Mouse (Mus musculus) brain, embryonic 18.5 days (tissue): ENCODE measurements around the gene Fgd4.
A peak's percentile ranks its signal among the peaks of the same experiment; 100 is the strongest.

Experiments
- DNase-seq: peaks from one replicate; pipeline ENCODE4 v3.0.0-alpha.2; 2012; ENCODE audit warnings: low read depth, low spot score

Fgd4 gene

GRCm38 (mm10) chr16:16600461-16600860, at the start of gene Fgd4:
Gene Fgd4 (minus strand): TSS chr16:16600549.
- no peak for DNase-seq

DNA sequence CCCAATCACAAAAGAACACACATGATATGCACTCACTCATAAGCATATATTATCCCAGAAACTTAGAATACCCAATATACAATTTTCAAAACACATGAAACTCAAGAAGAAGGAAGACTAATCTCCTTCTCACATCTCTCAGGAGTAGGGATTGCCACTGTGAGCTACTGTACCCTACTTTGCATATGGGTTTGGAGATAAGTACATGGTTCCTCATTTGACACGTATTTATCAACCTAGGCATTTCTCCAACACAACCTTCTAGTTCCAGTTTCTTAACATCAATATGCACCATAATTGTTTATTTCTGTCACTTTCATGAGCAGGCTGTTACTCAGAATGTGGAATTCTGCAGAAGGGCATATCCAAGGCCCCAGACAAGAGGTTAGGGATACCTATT, 44.8 kb upstream of the Fgd4 start:
- DNase-seq: no peak

- DNase-seq: no peak
Measured at GRCm38 (mm10) chr16:16633730-16634129, 33.4 kb upstream of the Fgd4 start.

GRCm38 (mm10) chr16:16599586-16600401, 555 bp downstream of the Fgd4 start:
- DNase-seq: no peak

DNA sequence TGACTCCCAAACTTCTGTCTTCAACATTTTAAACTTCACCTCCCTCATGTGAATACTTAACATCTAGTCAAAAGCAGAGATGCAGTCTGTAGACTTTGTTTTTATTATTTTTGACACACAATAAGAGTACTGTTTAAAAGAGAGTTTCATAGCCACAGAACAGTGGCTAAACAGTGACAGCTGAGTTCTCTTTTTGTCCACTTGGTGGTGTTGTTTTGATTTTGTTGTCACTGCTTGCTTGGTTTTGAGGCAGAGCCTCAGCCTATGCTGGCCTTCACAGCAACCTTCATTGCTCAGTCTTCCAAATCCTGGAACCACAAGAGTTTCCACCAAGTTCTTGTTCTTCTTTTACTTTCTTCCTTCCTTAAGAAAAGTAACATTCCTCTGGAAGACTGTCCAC, 3.8 kb downstream of the Fgd4 start:
- DNase-seq: no peak

DNA sequence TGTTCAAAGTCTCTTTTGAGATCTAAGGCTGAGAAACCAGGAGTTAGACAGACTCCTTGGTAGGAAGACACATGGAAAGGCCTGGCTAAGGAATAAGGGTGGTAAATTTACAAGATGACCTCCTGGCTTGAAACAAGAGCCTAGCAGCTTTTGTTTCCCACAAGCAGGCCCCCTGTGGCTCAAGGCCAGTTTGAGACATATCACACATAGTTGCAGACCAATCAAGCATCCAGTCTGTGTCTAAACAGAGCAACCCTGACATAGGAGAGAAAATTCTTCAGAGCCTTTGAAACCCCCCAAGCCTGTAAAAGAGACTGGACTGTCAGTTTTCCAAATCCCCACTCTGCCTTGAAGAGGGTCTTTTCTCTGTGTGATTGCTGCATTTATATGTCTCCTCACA, 7.7 kb downstream of the Fgd4 start:
- DNase-seq: no peak

- DNase-seq: no peak
Measured at GRCm38 (mm10) chr16:16584409-16585032, 15.8 kb downstream of the Fgd4 start.

DNA sequence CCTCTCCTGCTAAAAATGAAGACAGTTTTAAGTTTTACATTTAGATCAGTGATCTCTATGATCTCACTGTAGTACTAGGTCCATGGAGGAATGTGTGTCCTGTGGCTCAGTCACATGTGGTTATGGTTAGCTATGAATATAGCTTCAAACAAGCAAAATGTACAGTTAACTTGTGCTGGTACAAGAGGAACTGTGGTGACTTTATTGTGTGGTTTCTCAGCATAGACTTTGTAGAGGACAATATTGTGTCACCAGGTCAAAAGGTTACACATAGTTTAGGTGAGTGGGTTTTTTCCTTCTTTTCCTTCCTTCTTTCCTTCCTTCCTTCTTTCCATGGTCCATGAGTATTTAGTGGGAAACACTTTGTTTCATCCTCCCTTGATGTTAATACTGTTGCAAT, 23.8 kb downstream of the Fgd4 start:
- no peak for DNase-seq

- no peak for DNase-seq
Measured at GRCm38 (mm10) chr16:16574508-16574907, 25.8 kb downstream of the Fgd4 start.

DNA sequence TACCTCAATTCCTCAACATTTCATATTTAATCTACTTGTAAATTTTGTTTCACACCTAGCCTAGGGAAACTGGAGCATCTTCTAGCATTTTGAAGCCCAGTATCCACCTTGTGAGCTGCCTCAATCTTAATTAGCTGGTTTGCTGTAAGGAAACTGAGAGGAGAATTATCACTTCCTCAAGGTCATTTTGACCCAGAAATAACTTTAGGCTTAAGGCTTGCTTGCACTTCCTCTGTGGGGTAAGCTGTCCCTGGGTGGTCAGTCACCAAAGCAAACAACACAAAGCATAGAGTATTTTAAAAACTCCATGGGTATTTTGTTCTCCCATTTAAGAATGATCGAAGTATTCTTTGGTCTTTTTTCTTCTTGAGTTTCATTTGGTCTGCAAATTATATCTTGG, 27.2 kb downstream of the Fgd4 start:
- DNase-seq: no peak

DNA sequence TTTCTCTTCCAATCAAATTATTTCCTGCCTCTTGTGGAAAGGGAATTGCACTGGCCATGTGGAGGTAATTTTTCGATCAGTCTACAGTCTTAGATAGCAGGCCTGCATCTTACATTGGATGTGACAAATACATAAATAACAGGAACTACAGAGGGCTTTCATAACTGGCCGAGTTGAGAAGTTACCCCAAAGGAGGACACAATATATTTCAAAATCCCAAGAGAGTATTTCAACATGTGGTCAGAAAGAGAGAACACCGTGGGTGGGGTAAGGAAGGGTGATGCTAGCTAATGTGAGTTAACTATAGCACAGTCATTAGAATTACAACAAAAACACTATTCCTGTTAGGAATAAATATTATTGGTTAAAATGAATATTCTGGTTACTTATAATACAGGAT, 29.0 kb downstream of the Fgd4 start:
- no peak for DNase-seq

DNA sequence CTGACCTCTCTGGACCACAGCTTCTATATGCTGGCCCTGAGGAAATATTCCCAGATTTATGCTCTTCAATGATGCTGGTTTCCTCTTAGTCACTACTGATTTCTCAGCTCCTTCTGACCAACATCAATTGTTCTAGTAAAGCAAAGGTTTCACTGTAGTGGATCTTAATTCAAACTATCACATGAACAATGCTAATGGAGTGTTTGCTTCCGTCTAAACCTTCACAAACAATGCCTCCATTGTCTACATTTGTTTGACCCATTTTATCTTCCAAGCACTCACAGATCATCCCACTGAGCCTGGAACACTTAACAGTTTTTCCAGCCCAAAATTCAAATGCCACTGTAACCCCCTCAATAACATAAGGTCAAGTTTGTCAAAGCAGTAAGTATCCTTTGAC, 33.6 kb downstream of the Fgd4 start:
- DNase-seq: no peak

- DNase-seq: no peak
Measured at GRCm38 (mm10) chr16:16566215-16566614, 34.1 kb downstream of the Fgd4 start.

GRCm38 (mm10) chr16:16565786-16566185, 34.6 kb downstream of the Fgd4 start:
- DNase-seq: no peak

GRCm38 (mm10) chr16:16560718-16561117, 39.6 kb downstream of the Fgd4 start:
- DNase-seq: no peak

DNA sequence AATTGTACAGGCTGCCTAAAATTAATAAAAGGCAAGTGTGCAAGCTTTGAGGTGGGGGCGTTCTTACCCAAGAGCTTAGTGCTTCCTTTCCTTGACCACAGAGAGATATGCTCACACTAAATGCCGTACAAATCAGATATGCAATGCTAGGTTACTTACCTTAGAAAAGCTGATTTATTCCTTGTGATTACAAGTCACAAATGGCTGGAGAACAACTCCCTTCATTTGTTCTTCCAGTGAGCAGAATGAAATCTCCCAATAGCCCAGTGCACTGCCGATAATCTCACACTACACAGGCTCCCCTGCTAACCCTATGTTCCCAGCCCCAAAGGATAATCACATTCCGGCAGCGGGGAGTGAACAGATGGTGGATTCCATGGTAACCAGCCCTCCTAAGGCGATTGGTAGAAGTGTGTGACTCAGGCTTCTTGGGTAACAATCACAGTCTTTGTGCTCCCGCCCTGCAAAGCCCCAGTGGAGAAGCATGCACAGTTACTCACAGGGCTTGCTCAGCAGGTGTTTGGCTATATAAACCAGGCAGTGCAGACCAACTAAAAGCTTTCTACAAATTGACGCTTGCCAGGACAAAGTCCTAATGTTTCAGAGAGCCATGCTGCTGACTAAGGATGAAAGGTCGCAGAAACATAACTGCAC, 40.3 kb downstream of the Fgd4 start:
- peak; percentile 90 for DNase-seq

DNA sequence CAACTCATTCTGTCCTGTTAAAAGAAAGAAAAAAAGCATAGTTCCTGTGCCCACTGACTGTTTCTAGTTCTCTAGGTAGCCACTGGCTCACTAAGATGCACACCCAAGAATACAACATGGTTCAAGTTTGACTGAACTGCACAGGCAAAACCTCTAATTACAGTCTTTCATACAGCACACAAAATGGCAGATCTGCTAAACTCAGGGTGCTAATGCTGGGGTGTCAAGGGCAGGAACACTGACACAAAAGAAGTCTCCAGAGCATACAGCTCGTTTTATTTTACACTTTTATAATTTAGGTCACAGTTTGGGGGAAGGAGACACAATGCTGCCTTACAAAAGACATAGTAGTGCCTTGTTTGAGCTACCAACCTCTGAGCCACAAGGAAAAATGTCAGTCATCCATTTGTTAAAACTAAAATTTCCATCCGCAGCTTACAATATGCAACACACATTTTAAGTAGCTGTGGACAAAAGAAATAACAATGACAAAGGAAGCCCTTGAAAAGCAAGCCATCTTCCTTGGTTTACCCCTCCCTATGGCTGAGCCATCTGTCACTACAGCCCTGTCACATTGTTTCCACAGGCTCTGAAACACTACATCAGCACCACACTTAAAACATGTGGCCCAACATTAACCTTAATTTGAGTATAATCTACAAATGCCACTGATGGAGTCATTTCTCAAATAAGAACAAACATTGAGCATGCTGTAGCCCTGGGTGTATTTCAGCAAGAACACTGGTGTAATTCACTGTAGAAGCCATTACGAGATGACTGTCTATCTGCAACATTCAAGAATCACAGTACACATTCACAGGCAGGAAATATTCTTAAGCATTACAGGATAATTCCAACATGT, 41.1 kb downstream of the Fgd4 start:
- peak; percentile 32 for DNase-seq

DNA sequence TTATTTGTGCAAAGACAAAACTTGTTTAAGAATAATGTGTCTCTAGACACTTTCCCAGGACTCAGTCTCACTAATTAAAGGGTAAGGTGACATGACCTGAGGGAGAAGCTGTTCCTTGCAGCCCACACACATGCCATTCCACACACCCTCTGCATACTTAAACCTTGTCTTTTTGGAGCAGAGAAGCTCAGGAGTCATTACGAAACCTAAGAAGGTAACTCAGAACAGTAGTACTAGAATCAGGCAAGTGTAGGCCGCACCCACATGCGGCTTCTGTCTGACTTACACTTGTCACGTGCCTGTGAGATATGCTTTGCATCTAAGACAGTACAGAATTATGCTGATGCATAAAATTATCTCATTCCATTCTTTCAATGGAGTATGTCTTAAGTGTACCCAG, 42.6 kb downstream of the Fgd4 start:
- DNase-seq: no peak

DNA sequence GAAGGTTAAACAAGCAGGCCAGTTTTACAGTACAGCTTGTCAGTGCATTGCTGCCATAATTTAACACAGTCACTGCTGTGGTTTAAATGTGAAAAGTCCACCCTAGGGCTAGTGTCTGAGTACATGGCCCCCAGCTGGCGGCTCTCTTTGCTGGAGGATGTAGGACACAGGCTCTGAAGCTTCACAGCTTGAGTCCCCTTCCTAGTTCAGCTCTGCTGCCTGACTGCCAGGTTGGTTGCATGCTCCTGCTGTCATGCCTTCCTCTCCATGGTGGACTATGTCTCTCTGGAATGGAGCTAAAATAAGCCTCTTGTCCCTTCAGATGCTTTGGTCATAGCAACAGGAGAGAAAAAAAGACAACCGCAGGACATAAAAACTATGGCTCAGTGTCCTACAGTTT, 46.3 kb downstream of the Fgd4 start:
- DNase-seq: no peak

- DNase-seq: no peak
Measured at GRCm38 (mm10) chr16:16552197-16552596, 48.2 kb downstream of the Fgd4 start.

DNA sequence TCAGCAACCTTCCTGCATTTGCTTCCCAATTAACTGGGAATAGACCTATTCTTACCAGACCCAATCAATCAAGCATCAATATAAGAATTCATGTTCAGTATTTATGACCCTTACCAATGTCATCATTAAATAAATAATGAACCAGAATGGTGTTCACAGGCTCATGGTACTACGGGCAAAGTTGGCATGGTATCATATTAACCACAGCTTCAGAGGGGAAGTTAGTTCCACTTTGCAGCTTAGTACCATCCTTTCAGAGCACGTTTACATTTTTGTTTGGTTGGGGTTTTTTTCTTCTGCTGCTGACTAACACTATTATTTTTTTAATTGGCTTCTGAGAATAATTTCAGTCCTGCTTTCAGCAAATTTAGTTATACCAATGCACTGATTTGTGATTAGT, 51.2 kb downstream of the Fgd4 start:
- DNase-seq: no peak

- no peak for DNase-seq
Measured at GRCm38 (mm10) chr16:16546657-16547056, 53.7 kb downstream of the Fgd4 start.
